Mouse (Mus musculus) ES-Bruce4 (cell line): ENCODE data around the gene Il12rb1.

Experiments used
- EP300 ChIP-seq: IDR thresholded peaks from 2 replicates; pipeline ENCODE4 v1.6.1; 2011; ENCODE audit warnings: low read depth, low read length; ENCODE audit not compliant: insufficient read depth
- POLR2A ChIP-seq: IDR thresholded peaks from one replicate; pipeline ENCODE4 v1.8.1; 2011; ENCODE audit warnings: low read length; ENCODE audit not compliant: insufficient read depth

DNA sequence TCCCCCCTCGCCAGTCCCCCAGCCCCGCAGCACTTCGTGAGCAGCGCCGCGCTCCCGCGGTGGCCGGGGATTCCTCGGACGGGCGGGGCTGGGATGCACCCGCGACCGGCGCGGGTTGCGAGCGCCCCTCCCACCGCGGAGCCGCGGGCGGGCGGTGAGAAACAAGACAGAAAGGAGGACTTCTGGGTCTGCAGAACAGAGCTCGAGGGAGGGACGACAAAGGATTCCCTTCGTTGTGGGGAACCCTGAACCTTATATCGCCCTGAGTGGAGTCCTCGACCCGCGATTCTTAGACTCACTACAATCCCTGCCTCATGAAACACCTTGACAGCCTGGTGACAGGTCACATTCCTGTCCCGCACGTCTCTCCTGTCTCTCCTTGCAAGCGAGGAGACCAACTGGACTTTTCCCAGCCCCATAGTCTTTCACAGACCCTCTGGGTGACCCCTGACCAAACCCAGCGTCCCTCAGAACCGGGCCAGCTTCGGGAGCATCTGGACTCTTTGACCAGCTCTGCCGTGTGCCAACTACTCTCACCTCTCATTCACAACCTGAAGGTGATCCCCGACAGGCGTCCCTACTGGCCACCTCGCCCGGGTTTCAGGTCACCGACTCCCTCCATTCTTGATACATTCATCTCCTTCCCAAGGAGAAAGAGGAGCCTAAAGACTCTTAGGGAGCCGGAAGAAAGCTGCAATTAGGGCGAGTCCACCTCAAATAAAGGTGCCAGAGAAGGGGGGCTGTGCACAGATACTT lies 55.9 kb downstream of the Il12rb1 start:
- TF ChIP-seq POLR2A, result no peak
- TF ChIP-seq EP300, result no peak
